Mouse (Mus musculus) CH12.LX (cell line): ENCODE data around the gene Wdr77.

Experiments
- CTCF ChIP-seq, 2 experiments: IDR thresholded peaks in 1 of 2; conservative IDR thresholded peaks in 1 of 2; 2 replicates each; pipeline ENCODE4 v1.5.1; 2011 to 2012; ENCODE audit warnings: low read depth in 2 of 2, low read length in 2 of 2, improper control_type of control experiment in 1 of 2, inconsistent platforms in 1 of 2, mild to moderate bottlenecking in 1 of 2, moderate library complexity in 1 of 2
- ELF1 ChIP-seq: IDR thresholded peaks from 2 replicates; pipeline ENCODE4 v1.6.1; 2014; ENCODE audit warnings: low read depth, mild to moderate bottlenecking, inconsistent platforms, low read length, improper control_type of control experiment
- ETS1 ChIP-seq: conservative IDR thresholded peaks from 2 replicates; pipeline ENCODE4 v1.6.1; 2012; ENCODE audit warnings: low read depth, mild to moderate bottlenecking, inconsistent platforms, low read length, improper control_type of control experiment, moderate library complexity
- PAX5 ChIP-seq: IDR thresholded peaks from 2 replicates; pipeline ENCODE4 v1.6.1; 2012; ENCODE audit warnings: low read length, inconsistent platforms, mixed read lengths
- POLR2A ChIP-seq: IDR thresholded peaks from 2 replicates; pipeline ENCODE4 v1.6.1; 2011; ENCODE audit warnings: low read depth, mild to moderate bottlenecking, improper control_type of control experiment, low read length
- TCF12 ChIP-seq: IDR thresholded peaks from 2 replicates; pipeline ENCODE4 v1.6.1; 2014; ENCODE audit warnings: low read depth, mild to moderate bottlenecking, inconsistent platforms, low read length, improper control_type of control experiment
- ZKSCAN1 ChIP-seq: IDR thresholded peaks from 2 replicates; pipeline ENCODE4 v1.6.1; 2012; ENCODE audit warnings: low read depth, inconsistent platforms, low read length, improper control_type of control experiment, borderline replicate concordance

DNA sequence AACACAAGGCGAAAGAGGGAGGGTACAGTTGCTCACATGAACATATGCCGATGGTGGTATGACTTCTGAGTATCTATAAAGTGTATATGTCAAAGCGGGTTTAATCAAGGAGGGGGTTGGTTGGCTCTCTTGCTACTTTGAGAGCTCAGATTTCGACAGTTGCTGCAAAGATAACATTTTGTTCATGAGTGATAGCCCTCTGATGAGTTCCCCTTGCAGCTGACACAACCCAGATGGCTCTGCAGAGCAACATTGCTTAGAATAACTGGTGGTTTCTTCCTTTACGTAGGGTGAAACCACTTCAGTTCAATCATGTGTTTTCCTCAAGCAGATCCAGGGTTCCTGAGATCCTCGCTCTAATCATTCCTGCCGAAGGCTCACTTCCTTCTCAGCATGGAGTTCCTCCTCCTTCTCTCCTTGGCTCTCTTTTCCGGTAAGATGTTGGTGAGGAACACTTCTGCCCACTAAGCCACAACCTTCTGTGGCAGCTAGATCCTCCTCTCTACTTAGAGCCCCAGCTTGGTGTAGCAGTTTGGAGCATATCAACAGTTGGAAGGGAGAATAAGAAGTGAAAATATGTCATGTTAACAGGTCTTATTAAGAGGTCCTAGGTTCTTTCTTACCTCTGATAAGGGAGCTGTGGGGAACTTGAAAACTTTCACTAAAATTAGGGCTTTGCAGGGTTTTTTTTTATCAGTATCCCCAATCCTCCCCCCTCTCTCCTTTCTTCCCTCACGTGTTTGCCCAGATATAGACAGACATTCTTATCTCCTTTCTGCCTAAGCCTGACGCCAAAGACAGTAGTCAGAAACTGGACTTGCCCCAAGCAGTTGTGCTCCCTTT is 45.1 kb upstream of the Wdr77 start:
- TF ChIP-seq POLR2A, result no peak
- TF ChIP-seq ETS1, result no peak
- no peak for TF ChIP-seq CTCF (conservative IDR thresholded peaks at IDR 0.05 in 1 of 2, IDR thresholded peaks at IDR 0.05 in 1 of 2; ENCODE audit: low read depth in 2 of 2, low read length in 2 of 2)
- TF ChIP-seq ZKSCAN1, result no peak
- TF ChIP-seq TCF12, result no peak
- no peak for TF ChIP-seq PAX5
- no peak for TF ChIP-seq ELF1
